Comparison of ENCODE assay signal across 24 mouse cellular contexts in genomic region chr6:7676194-7676901, GRCm38 (mm10).
"Had no signal": no experiment of that assay in that cellular context is flagged by ENCODE, and none has a peak within 500 bp of the region (broad histone marks: within the 10 kb centered on the region; RNA-seq: fewer than 3 reads in every experiment).

No protein-coding gene starts in this region.

- DNase-seq: gastrocnemius, adult 2 months; gastrocnemius, postnatal 10 days; gastrocnemius, postnatal 25 days; heart, adult 18-20 months; heart, postnatal 14 days; heart, postnatal 36 days; kidney, adult 11 months; kidney, adult 2 months; kidney, adult 9 months; kidney, postnatal 14 days; kidney, postnatal 36 days; layer of hippocampus, adult 9-11 months; layer of hippocampus, postnatal 36 days; left cerebral cortex, postnatal 4 days had no signal

- ATAC-seq: hindbrain, postnatal 0 days; intestine, embryonic 16.5 days; liver, embryonic 12.5 days had no signal

- H3K27me3 ChIP-seq: heart, embryonic 13.5 days; heart, embryonic 15.5 days; hindbrain, embryonic 13.5 days; hindbrain, embryonic 15.5 days; kidney, embryonic 15.5 days; limb, embryonic 13.5 days; limb, embryonic 15.5 days; liver, embryonic 12.5 days had no signal
